Mouse (Mus musculus) thymus, postnatal 14 days (tissue): Measurements from ENCODE around the gene Olfr33.

ENCODE experiments used
- DNase-seq: peaks from one replicate; pipeline ENCODE4 v3.0.0; 2021

Olfr33 gene

GRCm38 (mm10) chr7:102718970-102719369, at the start of gene Olfr33:
Gene Olfr33, minus strand, starts transcription at chr7:102719070.
- DNase-seq, result no peak

- no peak for DNase-seq
These were observed 40.4 kb upstream of the Olfr33 start, which contains the start of the genes Olfr560 and Olfr78 for GRCm38 (mm10) chr7:102759266-102759665. Gene Olfr560, minus strand, starts transcription at chr7:102759366. Gene Olfr78, minus strand, starts transcription at chr7:102759471.

GRCm38 (mm10) chr7:102752086-102752485, 33.2 kb upstream of the Olfr33 start:
- no peak for DNase-seq

- no peak for DNase-seq
These were observed 18.8 kb upstream of the Olfr33 start for GRCm38 (mm10) chr7:102737705-102738104.

GRCm38 (mm10) chr7:102733793-102734192, 14.9 kb upstream of the Olfr33 start:
- no peak for DNase-seq

GRCm38 (mm10) chr7:102727391-102727790, 8.5 kb upstream of the Olfr33 start, which contains the start of gene Olfr559:
Gene Olfr559, minus strand, starts transcription at chr7:102727491.
- no peak for DNase-seq

- no peak for DNase-seq
These were observed 17.0 kb downstream of the Olfr33 start, which contains the start of gene Olfr558 for GRCm38 (mm10) chr7:102701915-102702314. Gene Olfr558, plus strand, starts transcription at chr7:102702215.

- no peak for DNase-seq
These were observed 20.4 kb downstream of the Olfr33 start for GRCm38 (mm10) chr7:102698461-102698860.

GRCm38 (mm10) chr7:102695358-102696125, 23.3 kb downstream of the Olfr33 start, which contains the start of gene Olfr557:
Gene Olfr557, plus strand, starts transcription at chr7:102695910.
- DNase-seq, result peak; percentile 46

GRCm38 (mm10) chr7:102686944-102687501, 31.8 kb downstream of the Olfr33 start, which contains the start of gene Trim68:
Gene Trim68, minus strand, starts transcription at chr7:102687327.
- peak; percentile 94 for DNase-seq

- no peak for DNase-seq
These were observed 37.0 kb downstream of the Olfr33 start for GRCm38 (mm10) chr7:102681916-102682315.

GRCm38 (mm10) chr7:102676225-102676624, 42.6 kb downstream of the Olfr33 start:
- no peak for DNase-seq

- DNase-seq, result no peak
These were observed 53.5 kb downstream of the Olfr33 start for GRCm38 (mm10) chr7:102665378-102665777.

GRCm38 (mm10) chr7:102664599-102664998, 54.3 kb downstream of the Olfr33 start, which contains the start of gene Olfr556:
Gene Olfr556, plus strand, starts transcription at chr7:102664899.
- no peak for DNase-seq
